Mouse (Mus musculus) stomach, postnatal 0 days (tissue): ENCODE measurements around the gene Krtap7-1.

Source experiments
- CTCF ChIP-seq: IDR thresholded peaks from 2 replicates; pipeline ENCODE4 v1.5.1; 2016; ENCODE audit warnings: antibody characterized with exemption, low read depth, mild to moderate bottlenecking, moderate library complexity
- EP300 ChIP-seq: optimal IDR thresholded peaks from 2 replicates; pipeline ENCODE3; 2016; ENCODE audit warnings: antibody characterized with exemption

DNA sequence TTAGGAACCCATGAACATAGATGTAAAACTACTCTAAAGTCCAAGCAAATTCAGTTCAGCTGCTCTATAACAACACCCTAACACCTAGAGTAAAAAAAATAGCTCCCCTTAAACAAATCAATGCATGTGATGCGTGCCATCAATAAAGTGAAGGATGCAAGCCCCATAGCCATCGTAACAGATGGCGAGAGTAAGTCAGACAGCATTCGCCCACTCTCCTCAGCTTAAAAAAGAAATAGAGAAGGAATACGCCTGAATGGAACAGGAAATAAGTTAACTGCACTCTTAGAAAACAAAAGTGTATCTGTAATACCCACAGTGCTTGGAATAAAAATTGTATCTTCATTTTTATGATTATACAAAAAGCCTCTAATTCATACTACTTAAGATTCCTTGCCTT is 11.1 kb downstream of the Krtap7-1 start:
- no peak for TF ChIP-seq CTCF
- TF ChIP-seq EP300 = no peak
